Mouse (Mus musculus) liver, embryonic 16.5 days (tissue): ENCODE measurements around the gene Gm6588. TPM values are rescaled to one million over a fixed set of nuclear protein-coding genes. Genes with fewer than 3 reads are reported as not detected.

Experiments
- ATAC-seq: fragments of 200-750 bp; cut with Nextera tagmentation; 2 replicates; pipeline ENCODE4 v1.8.0; 2017; ENCODE audit warnings: low read depth, mild to moderate bottlenecking, moderate number of reproducible peaks, moderate library complexity
- H3K27ac ChIP-seq: fragments of 300-500 bp; sonication (generic); 2 replicates; pipeline ENCODE4 v1.5.1; 2014; ENCODE audit warnings: mild to moderate bottlenecking, low read length
- H3K27me3 ChIP-seq: fragments of 300-500 bp; sonication (generic); 2 replicates; pipeline ENCODE4 v1.6.1; 2014; ENCODE audit warnings: low read depth, low read length, mixed read lengths; ENCODE audit not compliant: control insufficient read depth, insufficient read depth
- H3K36me3 ChIP-seq: fragments of 300-500 bp; sonication (generic); 2 replicates; pipeline ENCODE4 v1.6.1; 2014; ENCODE audit warnings: mild to moderate bottlenecking; ENCODE audit not compliant: control insufficient read depth, insufficient read depth
- H3K4me1 ChIP-seq: fragments of 300-500 bp; sonication (generic); 2 replicates; pipeline ENCODE4 v1.6.1; 2014; ENCODE audit warnings: low read depth, low read length, mixed read lengths; ENCODE audit not compliant: control insufficient read depth
- H3K4me2 ChIP-seq: fragments of 300-500 bp; sonication (generic); 2 replicates; pipeline ENCODE4 v1.6.1; 2014; ENCODE audit warnings: low read depth, low read length, mixed read lengths
- H3K4me3 ChIP-seq: fragments of 300-500 bp; sonication (generic); 2 replicates; pipeline ENCODE4 v1.5.1; 2014; ENCODE audit warnings: low read depth, mild to moderate bottlenecking, low read length
- H3K9ac ChIP-seq: fragments of 300-500 bp; sonication (generic); 2 replicates; pipeline ENCODE4 v1.6.1; 2014; ENCODE audit warnings: low read depth, low read length
- H3K9me3 ChIP-seq: fragments of 300-500 bp; sonication (generic); replicated peaks from 2 replicates; pipeline ENCODE4 v1.6.1; 2016; ENCODE audit warnings: low read length; ENCODE audit not compliant: control insufficient read depth
- WGBS: fragments of 180-500 bp; shearing (Covaris S2); extraction: QIAGEN DNeasy Blood & Tissue Kit; methylation state at CpG from one replicate; pipeline ENCODE4 v1.1.7; 2014; ENCODE audit not compliant: insufficient replicate concordance; 5-methylcytosine and 5-hydroxymethylcytosine counted together
- polyA plus RNA-seq: library from polyadenylated mRNA; unstranded; fragments of >200 nt; fragmentation: Nextera tagmentation; extraction: Ambion mirVana; gene quantifications from 2 replicates; pipeline ENCODE4 v1.2.1, GENCODE M21; 2015

Gm6588 gene
- polyA plus RNA-seq, 1 experiment from 2014 or later = not detected

GRCm38 (mm10) chr5:112454966-112455555 is 5.8 kb downstream of the Gm6588 start:
- 50% methylated on average over 12 of the region's 12 CpGs for WGBS
- Histone ChIP-seq H3K9ac (no peak overlapping the region), H3K9me3 (no peaks in the 10 kb centered on the region), H3K4me3 (no peak overlapping the region), H3K4me1 (no peaks in the 10 kb centered on the region), H3K27me3 (no peaks in the 10 kb centered on the region), H3K27ac (no peak overlapping the region), H3K4me2 (no peak overlapping the region), H3K36me3 (no peaks in the 10 kb centered on the region)
- no peak for ATAC-seq

GRCm38 (mm10) chr5:112459903-112460302 is 10.7 kb downstream of the Gm6588 start:
- no peaks in the 10 kb centered on the region for H3K9me3 ChIP-seq
- WGBS = 62% methylated on average over 3 of the region's 3 CpGs
- ATAC-seq = no peak

GRCm38 (mm10) chr5:112466331-112466730 is 17.1 kb downstream of the Gm6588 start:
- 56% methylated on average over 6 of the region's 6 CpGs for WGBS
- Histone ChIP-seq H3K9me3 (no peaks in the 10 kb centered on the region), H3K4me3 (no peak overlapping the region), H3K27me3 (no peaks in the 10 kb centered on the region), H3K4me1 (no peaks in the 10 kb centered on the region), H3K36me3 (no peaks in the 10 kb centered on the region), H3K9ac (no peak overlapping the region), H3K27ac (no peak overlapping the region), H3K4me2 (no peak overlapping the region)
- no peak for ATAC-seq

More at GRCm38 (mm10) chr5:112459903-112460302, 10.7 kb downstream of the Gm6588 start:
- H3K4me2 ChIP-seq = no peak overlapping the region
- no peak overlapping the region for H3K4me3 ChIP-seq
- no peaks in the 10 kb centered on the region for H3K27me3 ChIP-seq
- no peaks in the 10 kb centered on the region for H3K36me3 ChIP-seq
- no peak overlapping the region for H3K27ac ChIP-seq
- H3K4me1 ChIP-seq = no peaks in the 10 kb centered on the region
- H3K9ac ChIP-seq = no peak overlapping the region

- H3K4me3 ChIP-seq = no peak overlapping the region
- ATAC-seq = peak; percentile 21; the same call in 1 of the 2 replicates
- H3K4me2 ChIP-seq = no peak overlapping the region
- no peaks in the 10 kb centered on the region for H3K27me3 ChIP-seq
- no peak overlapping the region for H3K27ac ChIP-seq
- no peak overlapping the region for H3K9ac ChIP-seq
- WGBS = 58% methylated on average over 4 of the region's 4 CpGs
- no peaks in the 10 kb centered on the region for H3K36me3 ChIP-seq
- H3K4me1 ChIP-seq = no peaks in the 10 kb centered on the region
- H3K9me3 ChIP-seq = no peaks in the 10 kb centered on the region
Observed at GRCm38 (mm10) chr5:112468986-112469581, 19.9 kb downstream of the Gm6588 start.

GRCm38 (mm10) chr5:112470144-112470543 is 20.9 kb downstream of the Gm6588 start:
- no peaks in the 10 kb centered on the region for H3K36me3 ChIP-seq
- H3K27me3 ChIP-seq = no peaks in the 10 kb centered on the region
- no peaks in the 10 kb centered on the region for H3K9me3 ChIP-seq
- no peaks in the 10 kb centered on the region for H3K4me1 ChIP-seq
- no peak overlapping the region for H3K9ac ChIP-seq
- H3K4me2 ChIP-seq = no peak overlapping the region
- no peak overlapping the region for H3K4me3 ChIP-seq
- ATAC-seq = no peak
- 53% methylated on average over 6 of the region's 6 CpGs for WGBS
- H3K27ac ChIP-seq = no peak overlapping the region

GRCm38 (mm10) chr5:112473453-112473852 is 24.2 kb downstream of the Gm6588 start:
- Histone ChIP-seq H3K9me3 (no peaks in the 10 kb centered on the region), H3K36me3 (no peaks in the 10 kb centered on the region), H3K27ac (no peak overlapping the region), H3K27me3 (no peaks in the 10 kb centered on the region), H3K4me2 (no peak overlapping the region), H3K4me3 (no peak overlapping the region), H3K4me1 (no peaks in the 10 kb centered on the region), H3K9ac (no peak overlapping the region)
- no peak for ATAC-seq
- WGBS = 27% methylated on average over 6 of the region's 6 CpGs

GRCm38 (mm10) chr5:112481946-112482410 is 32.8 kb downstream of the Gm6588 start:
- peaks cover 2% of the 10 kb centered on the region; the same call in 1 of the 2 replicates for H3K27me3 ChIP-seq
- H3K4me2 ChIP-seq = no peak overlapping the region
- no peak overlapping the region for H3K27ac ChIP-seq
- no peaks in the 10 kb centered on the region; the same call in 1 of the 2 replicates for H3K4me1 ChIP-seq
- no peak overlapping the region for H3K4me3 ChIP-seq
- no peaks in the 10 kb centered on the region for H3K9me3 ChIP-seq
- ATAC-seq = no peak
- no peak overlapping the region for H3K9ac ChIP-seq
- 31% methylated on average over 19 of the region's 19 CpGs for WGBS
- H3K36me3 ChIP-seq = no peaks in the 10 kb centered on the region

GRCm38 (mm10) chr5:112482551-112482950 is 33.3 kb downstream of the Gm6588 start:
- Histone ChIP-seq H3K4me1 (no peaks in the 10 kb centered on the region; the same call in 1 of the 2 replicates), H3K9me3 (no peaks in the 10 kb centered on the region), H3K9ac (no peak overlapping the region), H3K4me2 (no peak overlapping the region), H3K27me3 (peaks cover 2% of the 10 kb centered on the region; the same call in 1 of the 2 replicates), H3K27ac (no peak overlapping the region), H3K4me3 (no peak overlapping the region), H3K36me3 (no peaks in the 10 kb centered on the region)
- no peak for ATAC-seq
- 45% methylated on average over 13 of the region's 13 CpGs for WGBS

- H3K36me3 ChIP-seq = no peaks in the 10 kb centered on the region
- H3K27me3 ChIP-seq = peaks cover 2% of the 10 kb centered on the region; the same call in 1 of the 2 replicates
- no peak overlapping the region for H3K4me3 ChIP-seq
- WGBS = 42% methylated on average over 8 of the region's 8 CpGs
- H3K9ac ChIP-seq = no peak overlapping the region
- no peaks in the 10 kb centered on the region for H3K9me3 ChIP-seq
- H3K27ac ChIP-seq = no peak overlapping the region
- no peaks in the 10 kb centered on the region; the same call in 1 of the 2 replicates for H3K4me1 ChIP-seq
- ATAC-seq = no peak
- no peak overlapping the region for H3K4me2 ChIP-seq
Observed at GRCm38 (mm10) chr5:112483030-112483429, 33.8 kb downstream of the Gm6588 start.
